Mouse (Mus musculus): ENCODE measurements around the gene Sh3bp2.

DNA sequence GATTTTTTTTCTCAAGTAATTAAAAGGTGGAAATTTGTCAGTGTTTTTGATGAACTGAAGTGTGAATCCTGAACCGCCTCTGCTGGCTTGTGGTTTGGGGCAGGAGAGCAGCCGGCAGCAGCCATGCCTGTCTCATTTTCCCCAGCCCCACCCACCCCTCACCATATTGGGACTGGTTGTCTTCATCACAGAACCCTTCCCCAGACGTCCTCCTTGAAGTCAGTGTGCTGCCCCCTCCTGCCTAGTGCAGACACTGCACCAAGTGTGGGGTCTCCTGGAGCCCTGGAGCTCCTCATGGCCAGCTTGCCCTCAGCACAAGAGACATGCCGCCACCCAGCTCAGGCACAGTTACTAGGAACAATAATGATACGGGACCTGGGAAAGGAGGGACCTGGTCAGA is 12.9 kb downstream of the Sh3bp2 start:
- TF ChIP-seq MYOD1 (IDR thresholded peaks at IDR 0.05; ENCODE audit: control insufficient read depth, insufficient read length, low read depth) = no peak
- TF ChIP-seq CTCF (IDR thresholded peaks at IDR 0.05; ENCODE audit: control insufficient read depth, insufficient read depth, insufficient read length) = no peak
- no peak for TF ChIP-seq MAX (IDR thresholded peaks at IDR 0.05)
- no peak for TF ChIP-seq USF1 (IDR thresholded peaks at IDR 0.05; ENCODE audit: low read depth)
- TF ChIP-seq MYOG (IDR thresholded peaks at IDR 0.05; ENCODE audit: control insufficient read depth, extremely low read depth, insufficient read length) = no peak
- no peak for TF ChIP-seq CEBPB (IDR thresholded peaks at IDR 0.05; ENCODE audit: low read depth)
- no peak for TF ChIP-seq FOSL1 (IDR thresholded peaks at IDR 0.05; ENCODE audit: insufficient read depth, low read length, poor library complexity, severe bottlenecking)

Data from C2C12 (cell line).